Mouse (Mus musculus) lung, embryonic 16.5 days (tissue): ENCODE measurements around the gene Myom1. TPM values are rescaled to one million over a fixed set of nuclear protein-coding genes. Genes with fewer than 3 reads are reported as not detected.

Source experiments
- ATAC-seq: fragments of 200-750 bp; cut with Nextera tagmentation; 2 replicates; pipeline ENCODE4 v1.8.0; 2017; ENCODE audit warnings: low read depth, mild to moderate bottlenecking, moderate library complexity
- H3K27ac ChIP-seq: fragments of 300-500 bp; sonication (generic); 2 replicates; pipeline ENCODE4 v1.5.1; 2014; ENCODE audit warnings: mild to moderate bottlenecking, control low read depth, low read length
- H3K27me3 ChIP-seq: fragments of 300-500 bp; sonication (generic); 2 replicates; pipeline ENCODE4 v1.6.1; 2014; ENCODE audit warnings: low read depth, low read length, mixed read lengths; ENCODE audit not compliant: control insufficient read depth, insufficient read depth
- H3K36me3 ChIP-seq: fragments of 300-500 bp; sonication (generic); 2 replicates; pipeline ENCODE4 v1.6.1; 2014; ENCODE audit warnings: low read length; ENCODE audit not compliant: control insufficient read depth, insufficient read depth
- H3K4me1 ChIP-seq: fragments of 300-500 bp; sonication (generic); replicated peaks from 2 replicates; pipeline ENCODE4 v1.6.1; 2014; ENCODE audit warnings: low read length, mixed read lengths; ENCODE audit not compliant: control insufficient read depth, insufficient read depth
- H3K4me2 ChIP-seq: fragments of 300-500 bp; sonication (generic); 2 replicates; pipeline ENCODE4 v1.6.1; 2014; ENCODE audit warnings: low read depth, low read length, control low read depth
- H3K4me3 ChIP-seq: fragments of 300-500 bp; sonication (generic); 2 replicates; pipeline ENCODE4 v1.5.1; 2014; ENCODE audit warnings: mild to moderate bottlenecking, low read length, control low read depth
- H3K9ac ChIP-seq: fragments of 300-500 bp; sonication (generic); 2 replicates; pipeline ENCODE4 v1.6.1; 2014; ENCODE audit warnings: low read length, control low read depth
- H3K9me3 ChIP-seq: fragments of 300-500 bp; sonication (generic); 2 replicates; pipeline ENCODE4 v1.6.1; 2016; ENCODE audit warnings: low read length; ENCODE audit not compliant: control insufficient read depth
- WGBS: fragments of 180-500 bp; shearing (Covaris S2); extraction: QIAGEN DNeasy Blood & Tissue Kit; methylation state at CpG from one replicate; pipeline ENCODE4 v1.1.7; 2014; 5-methylcytosine and 5-hydroxymethylcytosine counted together
- polyA plus RNA-seq: library from polyadenylated mRNA; unstranded; fragments of >200 nt; fragmentation: Nextera tagmentation; extraction: Ambion mirVana; gene quantifications from 2 replicates; pipeline ENCODE4 v1.2.1, GENCODE M21; 2015

Myom1 gene
- polyA plus RNA-seq, 1 experiment from 2014 or later, result 11.4 TPM

- no peak overlapping the region for H3K9ac ChIP-seq
- H3K27me3 ChIP-seq, result no peaks in the 10 kb centered on the region
- H3K4me1 ChIP-seq, result peaks cover 46% of the 10 kb centered on the region
- no peak overlapping the region for H3K4me3 ChIP-seq
- no peak for ATAC-seq
- peaks cover 19% of the 10 kb centered on the region for H3K36me3 ChIP-seq
- no peaks in the 10 kb centered on the region for H3K9me3 ChIP-seq
- WGBS, result 71% methylated on average over 9 of the region's 9 CpGs
- H3K27ac ChIP-seq, result 0 out of 2 replicates have a peak overlapping the region, but pooled peaks have one; percentile 27
- H3K4me2 ChIP-seq, result no peak overlapping the region; the same call in 1 of the 2 replicates
Measured at GRCm38 (mm10) chr17:70998400-70998975, 3.9 kb upstream of the Myom1 start.

DNA sequence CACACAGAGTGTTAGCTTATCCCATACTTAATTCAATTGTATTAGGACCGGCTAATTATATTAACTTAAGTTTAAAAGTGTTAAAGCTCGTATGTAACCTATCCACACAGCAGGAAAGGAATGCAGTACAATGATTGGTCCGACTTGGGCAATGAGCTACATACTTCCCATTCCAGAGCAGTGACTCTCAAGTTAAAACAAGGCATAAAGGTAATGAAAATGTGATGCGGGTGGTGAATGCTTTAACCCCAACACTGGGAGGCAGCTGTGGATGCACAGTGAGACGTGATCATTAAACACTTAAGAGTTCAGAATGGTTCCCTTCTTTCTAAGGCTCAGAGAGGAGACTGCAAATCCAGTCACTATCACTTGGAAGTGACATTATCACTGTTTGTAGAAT lies 3.2 kb upstream of the Myom1 start:
- H3K9me3 ChIP-seq, result no peaks in the 10 kb centered on the region
- no peak overlapping the region for H3K4me2 ChIP-seq
- peaks cover 42% of the 10 kb centered on the region for H3K4me1 ChIP-seq
- no peak for ATAC-seq
- H3K27ac ChIP-seq, result no peak overlapping the region
- H3K4me3 ChIP-seq, result no peak overlapping the region
- 36% methylated on average over 5 of the region's 5 CpGs for WGBS
- no peaks in the 10 kb centered on the region for H3K27me3 ChIP-seq
- no peak overlapping the region for H3K9ac ChIP-seq
- H3K36me3 ChIP-seq, result peaks cover 19% of the 10 kb centered on the region

GRCm38 (mm10) chr17:71000255-71000654 lies 2.2 kb upstream of the Myom1 start:
- Histone ChIP-seq H3K9ac (peak overlapping the region; percentile 27; the same call in 1 of the 2 replicates), H3K4me1 (peaks cover 36% of the 10 kb centered on the region), H3K27ac (no peak overlapping the region), H3K4me3 (peak overlapping the region; percentile 37), H3K4me2 (peak overlapping the region; percentile 60), H3K9me3 (no peaks in the 10 kb centered on the region), H3K27me3 (no peaks in the 10 kb centered on the region), H3K36me3 (peaks cover 11% of the 10 kb centered on the region)
- ATAC-seq, result no peak
- 41% methylated on average over 2 of the region's 2 CpGs for WGBS

DNA sequence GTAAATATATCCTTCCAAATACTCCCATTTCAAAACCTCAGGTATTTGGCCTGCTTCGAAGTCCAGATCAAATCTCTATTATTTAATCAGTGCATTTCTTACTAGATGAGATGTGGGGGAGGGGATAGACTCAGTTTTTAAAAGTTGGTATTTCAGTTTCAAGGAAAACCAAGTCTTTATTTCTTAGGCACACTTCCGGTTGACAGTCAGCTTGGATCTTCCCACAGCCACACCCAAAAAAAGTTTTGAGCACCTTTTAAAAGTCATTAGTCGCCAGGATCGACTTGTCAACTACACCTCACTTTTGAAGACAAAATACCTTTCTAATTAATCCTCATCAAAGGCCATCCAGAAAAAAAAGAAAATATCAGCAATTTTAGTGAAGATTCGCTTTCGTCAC lies 1.4 kb upstream of the Myom1 start:
- Histone ChIP-seq H3K27me3 (no peaks in the 10 kb centered on the region), H3K4me2 (peak overlapping the region; percentile 71), H3K4me1 (peaks cover 36% of the 10 kb centered on the region), H3K9me3 (no peaks in the 10 kb centered on the region), H3K9ac (peak overlapping the region; percentile 100), H3K36me3 (peaks cover 4% of the 10 kb centered on the region), H3K27ac (peak overlapping the region; percentile 100), H3K4me3 (peak overlapping the region; percentile 91)
- 4% methylated on average over 6 of the region's 6 CpGs for WGBS
- no peak for ATAC-seq

DNA sequence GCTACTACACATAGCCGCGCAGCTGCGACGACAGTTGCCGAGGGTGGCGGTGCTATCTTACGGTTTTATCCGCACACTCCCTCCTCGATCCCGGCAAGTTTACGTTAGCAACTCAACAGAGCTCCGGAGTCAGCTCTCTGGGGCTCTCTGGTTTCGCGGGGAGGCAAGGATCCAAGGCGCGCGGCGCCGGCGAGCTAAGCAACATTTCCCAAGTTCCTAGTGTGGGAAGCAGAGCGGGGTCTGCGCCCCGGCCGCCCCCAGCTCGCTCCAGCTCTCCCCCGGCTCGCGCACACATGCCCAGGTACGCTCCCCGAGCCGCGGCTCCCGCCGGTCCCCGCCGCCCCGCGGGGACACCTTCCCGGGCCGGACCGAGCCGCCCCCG lies 743 bp upstream of the Myom1 start:
- Histone ChIP-seq H3K4me1 (peaks cover 36% of the 10 kb centered on the region), H3K9me3 (no peaks in the 10 kb centered on the region), H3K36me3 (no peaks in the 10 kb centered on the region; the same call in none of the 2 replicates), H3K27ac (peak overlapping the region; percentile 100), H3K4me2 (peak overlapping the region; percentile 71), H3K9ac (peak overlapping the region; percentile 100), H3K4me3 (peak overlapping the region; percentile 91), H3K27me3 (no peaks in the 10 kb centered on the region)
- ATAC-seq, result peak; percentile 66
- under 1% methylated on average over 39 of the region's 43 CpGs for WGBS

DNA sequence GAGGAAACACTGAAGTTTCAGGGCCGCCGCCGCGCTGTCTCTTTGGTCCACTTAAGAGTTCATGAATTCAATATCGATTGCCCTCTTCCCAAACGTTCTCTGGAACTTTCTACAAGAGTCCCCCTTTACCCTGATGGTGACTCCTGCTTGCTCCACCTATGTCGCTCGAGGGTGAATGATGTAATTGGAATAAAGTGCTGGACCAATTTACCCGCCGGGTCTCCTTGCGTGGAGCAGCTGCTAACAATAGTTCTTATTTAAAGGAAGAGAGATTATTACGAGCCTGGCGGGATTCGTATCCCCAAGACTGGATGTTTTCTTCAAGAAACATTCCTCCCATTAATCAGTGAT lies 286 bp downstream of the Myom1 start, which contains the start of gene Myl12a:
Gene Myl12a (minus strand): TSS at position 135 of the 351 bp plus-strand sequence.
- Histone ChIP-seq H3K9ac (peak within 1 kb of the TSS; percentile 100), H3K4me3 (peak within 1 kb of the TSS; percentile 91), H3K27ac (peak within 1 kb of the TSS; percentile 100), H3K4me1 (peaks cover 35% of the 10 kb centered on the region), H3K27me3 (no peaks in the 10 kb centered on the region), H3K4me2 (peak within 1 kb of the TSS; percentile 71), H3K36me3 (no peaks in the 10 kb centered on the region; the same call in 1 of the 2 replicates), H3K9me3 (no peaks in the 10 kb centered on the region)
- WGBS, result 2% methylated on average over 14 of the region's 14 CpGs
- peak; percentile 46 for ATAC-seq

DNA sequence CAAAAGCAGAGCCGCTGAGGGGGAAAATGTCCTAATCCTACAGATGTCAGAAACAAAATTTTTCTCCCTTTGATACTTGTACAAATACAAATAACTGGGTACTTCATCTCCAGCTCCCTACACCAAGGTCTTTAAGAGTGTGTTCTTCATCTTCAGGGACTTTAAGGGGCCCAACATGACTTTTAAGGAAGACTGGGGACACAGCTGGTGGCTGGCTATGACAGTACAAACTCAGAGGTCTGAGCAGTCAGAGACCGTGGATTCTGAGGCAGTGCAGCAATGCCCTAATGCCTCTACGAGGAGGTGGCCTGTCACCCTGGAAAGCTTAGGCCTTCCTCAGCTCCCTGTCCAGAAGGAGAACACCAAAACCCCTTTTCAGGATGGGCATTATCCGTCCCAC lies 679 bp downstream of the Myom1 start:
- Histone ChIP-seq H3K36me3 (no peaks in the 10 kb centered on the region; the same call in 1 of the 2 replicates), H3K4me1 (peaks cover 31% of the 10 kb centered on the region), H3K4me3 (peak overlapping the region; percentile 47), H3K27ac (peak overlapping the region; percentile 100), H3K4me2 (peak overlapping the region; percentile 69), H3K27me3 (no peaks in the 10 kb centered on the region), H3K9ac (peak overlapping the region; percentile 71), H3K9me3 (no peaks in the 10 kb centered on the region)
- no peak for ATAC-seq
- WGBS, result 49% methylated on average over 4 of the region's 4 CpGs

DNA sequence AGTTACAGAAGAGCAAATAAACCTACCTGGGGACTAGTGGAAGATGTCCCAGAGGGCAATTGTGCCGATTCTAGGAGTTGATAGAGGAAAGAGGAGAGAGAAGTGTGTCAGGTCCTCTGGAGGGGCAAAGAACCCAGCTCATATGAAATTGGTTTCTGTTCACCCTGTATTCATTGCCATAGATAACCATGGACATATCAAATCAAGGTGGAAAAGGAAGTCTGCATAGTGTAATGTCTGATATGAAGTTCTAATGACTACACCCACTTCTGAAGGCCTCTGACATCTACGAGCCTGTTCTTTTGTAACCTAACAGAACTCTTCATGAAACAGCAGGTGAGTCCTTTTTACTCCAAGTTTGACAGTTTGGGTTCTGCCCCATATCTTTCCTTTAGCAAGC lies 1.3 kb downstream of the Myom1 start:
- Histone ChIP-seq H3K9me3 (no peaks in the 10 kb centered on the region), H3K27me3 (no peaks in the 10 kb centered on the region), H3K36me3 (no peaks in the 10 kb centered on the region; the same call in 1 of the 2 replicates), H3K4me3 (no peak overlapping the region), H3K4me2 (no peak overlapping the region), H3K4me1 (peaks cover 25% of the 10 kb centered on the region), H3K27ac (peak overlapping the region; percentile 100; the same call in 1 of the 2 replicates), H3K9ac (no peak overlapping the region)
- 81% methylated on average over 2 of the region's 2 CpGs for WGBS
- no peak for ATAC-seq

- H3K27ac ChIP-seq, result no peak overlapping the region
- 89% methylated on average over 10 of the region's 10 CpGs for WGBS
- H3K27me3 ChIP-seq, result no peaks in the 10 kb centered on the region
- no peaks in the 10 kb centered on the region; the same call in 1 of the 2 replicates for H3K36me3 ChIP-seq
- no peak overlapping the region for H3K9ac ChIP-seq
- H3K4me3 ChIP-seq, result no peak overlapping the region
- peaks cover 22% of the 10 kb centered on the region for H3K4me1 ChIP-seq
- H3K4me2 ChIP-seq, result no peak overlapping the region
- no peak for ATAC-seq
- no peaks in the 10 kb centered on the region for H3K9me3 ChIP-seq
Measured at GRCm38 (mm10) chr17:71004186-71004960, 1.9 kb downstream of the Myom1 start.
